Mouse (Mus musculus) testis, adult 10 weeks (tissue): ENCODE measurements around the gene Fgfbp3. TPM values are rescaled to one million over a fixed set of nuclear protein-coding genes. Genes with fewer than 3 reads are reported as not detected.

Source experiments
- polyA plus RNA-seq: library from polyadenylated mRNA; stranded (reverse); fragments of 350-450 nt; fragmentation: Illumina TruSeq; extraction: RNeasy Lipid Tissue Mini Kit (QIAGEN cat#74804); gene quantifications from one replicate; pipeline ENCODE4 v1.2.3, GENCODE M21; 2014; ENCODE audit warnings: low read depth, low replicate concordance

The Fgfbp3 gene
- polyA plus RNA-seq = 0.90 TPM

DNA sequence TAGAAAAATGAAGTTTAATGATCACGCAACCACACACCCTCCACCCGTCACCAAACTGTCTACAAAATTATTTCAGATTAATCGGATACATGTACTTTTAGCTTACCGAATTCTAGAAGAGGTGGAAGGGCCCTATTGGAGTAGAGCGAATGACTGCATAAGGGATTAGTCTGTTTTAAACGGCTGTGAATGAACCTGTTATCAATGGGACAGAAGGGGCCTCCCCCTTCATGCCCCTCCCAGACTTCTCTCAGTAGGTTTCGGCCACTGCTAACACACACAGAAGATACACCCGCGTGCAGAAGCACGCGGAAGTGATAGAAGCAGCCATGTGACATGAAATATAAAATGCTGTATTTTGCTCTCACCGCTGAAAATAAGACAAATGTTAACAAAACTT lies at the start of gene Fgfbp3:
Gene Fgfbp3 (minus strand): TSS at position 150 of the 400 bp plus-strand sequence.

DNA sequence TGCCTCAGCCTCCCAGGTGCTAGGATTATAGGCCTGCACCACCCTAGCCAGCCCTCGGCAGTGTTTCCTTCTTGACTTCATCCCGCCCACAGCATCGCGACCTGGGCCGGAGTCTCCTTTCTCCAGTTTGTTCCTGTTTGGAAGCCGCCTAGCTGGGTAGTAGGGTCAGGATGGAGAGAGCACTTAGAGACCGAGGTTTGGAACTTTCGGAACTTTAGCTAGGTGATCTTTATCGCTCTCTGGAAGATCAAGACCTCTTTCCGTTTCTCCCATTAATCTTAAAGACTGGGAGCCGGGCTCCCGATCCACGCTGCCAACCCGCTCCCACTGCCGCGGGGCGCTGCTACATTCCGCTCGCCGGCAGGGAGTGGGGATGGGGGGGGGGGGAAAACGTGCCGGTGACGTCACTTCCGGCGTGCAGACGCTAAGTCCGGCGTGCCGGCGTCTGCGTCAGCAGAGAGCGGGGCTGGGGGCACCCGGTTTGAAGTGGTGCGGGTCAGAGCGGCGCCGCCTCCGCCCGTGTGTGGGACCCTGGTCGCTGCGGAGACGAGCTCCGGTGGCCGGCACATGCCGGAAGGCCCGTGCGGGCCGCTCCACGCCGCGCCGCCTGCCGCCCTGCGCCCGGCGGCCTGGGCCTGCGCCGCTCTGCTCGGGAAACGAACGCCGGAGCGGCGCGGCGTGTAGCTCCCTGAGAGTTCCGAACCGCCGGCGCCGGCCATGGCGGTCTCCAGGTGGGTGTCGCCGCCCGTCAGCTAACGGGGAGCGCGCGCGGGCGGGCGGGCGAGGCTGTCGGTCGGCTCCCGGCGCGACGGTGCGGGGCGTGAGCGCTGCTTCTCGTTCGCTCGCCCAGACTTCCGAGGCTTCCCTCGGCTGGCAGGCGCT lies 6.5 kb upstream of the Fgfbp3 start, which contains the start of gene Btaf1:
Gene Btaf1 (plus strand): TSS at position 409 of the 882 bp plus-strand sequence.

Other genes starting within 250 kb of the Fgfbp3 start
- gene Ppp1r3c, start 183.0 kb downstream of the Fgfbp3 start, polyA plus RNA-seq = 4.4 TPM
- 42.2 TPM for gene Tnks2, start 85.4 kb downstream of the Fgfbp3 start, polyA plus RNA-seq
- gene Btaf1, start 6.5 kb upstream of the Fgfbp3 start, polyA plus RNA-seq = 120 TPM